Mouse (Mus musculus): ENCODE data around the gene Galntl6. TPM values are rescaled to one million over a fixed set of nuclear protein-coding genes. Genes with fewer than 3 reads are reported as not detected.
A peak's percentile ranks its signal among the peaks of the same experiment; 100 is the strongest.

Galntl6 gene
- polyA plus RNA-seq, 1 experiment from 2014 or later: 0.22 TPM

DNA sequence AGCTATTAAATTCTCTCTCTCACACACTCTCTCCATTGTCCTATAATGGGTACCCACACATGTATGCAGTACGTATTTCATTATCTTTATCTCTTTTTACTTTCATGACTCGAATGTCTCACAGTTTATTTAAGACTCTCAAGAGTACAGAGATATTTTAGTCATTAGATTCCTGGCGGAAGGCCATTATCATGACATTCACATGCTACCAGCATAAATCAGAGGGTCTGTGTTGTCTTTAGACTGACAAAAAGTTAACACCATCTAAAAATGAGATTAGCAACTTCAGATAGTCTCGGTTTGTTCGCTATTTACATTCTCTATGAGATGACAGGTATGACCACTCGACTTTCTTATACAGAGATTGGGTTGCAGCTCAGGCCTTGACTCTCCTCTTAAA lies 985.4 kb downstream of the Galntl6 start:
- Histone ChIP-seq H3K4me1 (peaks cover 12% of the 10 kb centered on the region), H3K9me3 (no peaks in the 10 kb centered on the region), H3K27me3 (replicated peaks; ENCODE audit: low read depth, poor library complexity, severe bottlenecking) (no peaks in the 10 kb centered on the region), H3K4me3 (no peak overlapping the region), H3K27ac (replicated peaks) (no peak overlapping the region), H3K36me3 (replicated peaks) (no peaks in the 10 kb centered on the region)
- DNase-seq (ENCODE audit: low spot score): no peak
- WGBS: 88% methylated on average over 6 of the region's 6 CpGs

DNA sequence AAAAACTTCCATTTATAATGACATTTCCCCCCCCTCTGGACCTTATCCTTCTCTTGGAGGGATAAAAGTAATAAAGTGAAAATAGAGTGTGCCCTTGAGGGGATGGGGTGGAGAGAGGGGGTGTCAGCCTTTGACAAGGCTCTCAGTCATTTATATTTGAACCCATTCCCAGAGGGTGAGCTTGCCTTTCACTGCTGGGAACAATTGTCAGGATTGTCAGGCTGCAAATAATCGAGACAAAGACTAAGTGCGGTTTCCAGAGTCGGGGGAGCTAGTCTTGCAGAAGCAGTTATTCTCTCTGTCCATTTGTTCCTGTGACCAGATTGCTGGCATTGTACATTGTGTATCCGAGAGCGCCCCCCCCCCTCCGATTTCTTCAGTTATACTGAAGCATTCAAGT lies 988.9 kb downstream of the Galntl6 start:
- H3K4me1 ChIP-seq: peaks cover 17% of the 10 kb centered on the region
- no peak overlapping the region for H3K27ac ChIP-seq (replicated peaks)
- WGBS: 46% methylated on average over 6 of the region's 6 CpGs
- no peak for DNase-seq (ENCODE audit: low spot score)
- no peaks in the 10 kb centered on the region for H3K27me3 ChIP-seq (replicated peaks; ENCODE audit: low read depth, poor library complexity, severe bottlenecking)
- no peak overlapping the region for H3K4me3 ChIP-seq
- no peaks in the 10 kb centered on the region for H3K36me3 ChIP-seq (replicated peaks)
- no peaks in the 10 kb centered on the region for H3K9me3 ChIP-seq

DNA sequence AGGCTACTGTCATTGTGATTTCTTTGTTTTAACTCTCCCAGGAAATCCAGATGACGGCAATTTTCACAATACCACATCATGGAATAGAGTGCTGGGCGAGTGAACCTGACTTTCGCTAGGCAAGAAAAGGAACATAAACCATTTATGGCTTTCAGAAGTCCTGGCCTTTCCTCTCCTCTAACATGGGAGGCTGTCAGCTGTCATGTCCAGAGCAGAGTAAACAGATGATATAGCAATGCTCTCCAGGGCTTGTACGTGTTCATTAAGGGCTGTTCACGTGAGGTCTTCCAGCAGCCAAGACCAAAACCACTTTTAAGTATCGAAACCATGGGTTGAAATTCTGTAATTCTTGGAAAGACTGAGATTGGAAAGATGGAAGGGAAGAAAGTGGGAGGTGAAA lies 989.3 kb downstream of the Galntl6 start:
- no peaks in the 10 kb centered on the region for H3K9me3 ChIP-seq
- DNase-seq (ENCODE audit: low spot score): no peak
- H3K4me1 ChIP-seq: peaks cover 17% of the 10 kb centered on the region
- no peaks in the 10 kb centered on the region for H3K27me3 ChIP-seq (replicated peaks; ENCODE audit: low read depth, poor library complexity, severe bottlenecking)
- no peak overlapping the region for H3K4me3 ChIP-seq
- WGBS: 67% methylated on average over 6 of the region's 6 CpGs
- H3K36me3 ChIP-seq (replicated peaks): no peaks in the 10 kb centered on the region
- H3K27ac ChIP-seq (replicated peaks): no peak overlapping the region

DNA sequence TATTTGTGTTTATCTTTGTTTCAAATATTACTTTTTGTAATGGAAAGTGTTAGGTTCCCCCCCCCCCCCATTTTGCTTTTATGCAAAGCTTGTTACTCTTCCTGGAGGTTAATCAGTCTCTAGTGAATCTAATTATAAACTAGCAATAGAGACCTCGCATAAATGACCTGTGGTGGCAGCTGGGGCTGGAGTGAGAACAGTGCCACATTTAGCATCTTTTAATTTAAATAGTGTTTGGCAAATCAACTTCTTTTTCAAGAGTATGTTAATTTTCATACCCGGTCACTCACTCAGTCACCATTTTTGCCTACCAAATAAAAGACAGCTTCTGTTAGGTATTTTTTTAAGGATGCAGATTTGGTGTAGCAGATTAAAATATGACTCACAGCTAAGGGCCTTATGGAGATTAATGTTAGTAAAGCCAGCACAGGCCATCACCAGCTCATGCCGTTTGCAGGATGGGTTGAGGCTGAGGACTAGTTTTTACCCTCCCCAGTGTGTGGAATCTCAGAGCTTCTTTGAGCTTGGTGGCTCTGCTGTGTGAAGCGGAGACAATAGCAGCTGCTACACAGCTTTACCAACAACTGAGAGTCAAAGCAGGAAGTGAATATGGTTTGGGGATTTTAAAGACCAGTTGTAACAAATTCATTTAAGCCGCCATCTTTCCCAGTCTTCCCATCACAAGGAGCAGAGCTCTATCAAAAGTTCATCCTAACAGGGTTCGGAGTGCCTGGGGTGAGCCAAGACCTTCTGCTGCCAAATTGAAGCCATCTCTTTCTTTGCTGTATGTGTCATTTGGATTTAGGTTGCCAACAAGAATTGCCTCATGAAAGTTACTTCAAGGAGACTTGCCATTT lies 990.0 kb downstream of the Galntl6 start:
- no peaks in the 10 kb centered on the region for H3K9me3 ChIP-seq
- no peak for DNase-seq (ENCODE audit: low spot score)
- no peaks in the 10 kb centered on the region for H3K27me3 ChIP-seq (replicated peaks; ENCODE audit: low read depth, poor library complexity, severe bottlenecking)
- no peaks in the 10 kb centered on the region for H3K36me3 ChIP-seq (replicated peaks)
- H3K4me3 ChIP-seq: no peak overlapping the region
- H3K4me1 ChIP-seq: peaks cover 17% of the 10 kb centered on the region
- WGBS: 77% methylated on average over 6 of the region's 6 CpGs
- H3K27ac ChIP-seq (replicated peaks): no peak overlapping the region

DNA sequence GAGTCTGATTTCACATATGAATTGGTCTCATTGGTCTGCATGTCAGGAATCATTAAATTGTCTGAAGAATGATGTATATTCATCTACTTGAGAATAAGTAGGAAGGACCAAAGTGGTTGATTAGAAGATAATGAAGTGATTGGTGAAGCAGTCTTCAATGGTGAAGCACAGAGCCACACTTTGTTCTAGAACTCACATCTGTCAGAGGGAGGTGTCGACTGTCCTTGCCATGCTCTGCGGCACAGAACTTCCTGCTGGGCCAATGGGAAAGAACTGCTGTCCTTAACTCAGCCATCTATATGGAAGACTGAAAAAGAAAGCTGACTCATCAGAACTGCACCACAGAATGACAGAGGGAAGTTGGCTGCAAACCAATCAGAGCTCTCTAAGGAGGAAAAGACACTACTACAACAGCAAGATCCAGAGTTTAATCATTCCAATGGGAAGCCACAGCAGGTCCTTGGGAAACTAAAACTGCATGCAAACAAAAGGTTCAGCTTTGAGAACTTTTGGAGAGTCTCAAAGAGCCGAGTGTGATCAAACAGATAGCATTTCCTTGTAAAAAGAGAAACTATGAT lies 992.0 kb downstream of the Galntl6 start:
- no peaks in the 10 kb centered on the region for H3K27me3 ChIP-seq (replicated peaks; ENCODE audit: low read depth, poor library complexity, severe bottlenecking)
- 78% methylated on average over 3 of the region's 3 CpGs for WGBS
- no peak for DNase-seq (ENCODE audit: low spot score)

DNA sequence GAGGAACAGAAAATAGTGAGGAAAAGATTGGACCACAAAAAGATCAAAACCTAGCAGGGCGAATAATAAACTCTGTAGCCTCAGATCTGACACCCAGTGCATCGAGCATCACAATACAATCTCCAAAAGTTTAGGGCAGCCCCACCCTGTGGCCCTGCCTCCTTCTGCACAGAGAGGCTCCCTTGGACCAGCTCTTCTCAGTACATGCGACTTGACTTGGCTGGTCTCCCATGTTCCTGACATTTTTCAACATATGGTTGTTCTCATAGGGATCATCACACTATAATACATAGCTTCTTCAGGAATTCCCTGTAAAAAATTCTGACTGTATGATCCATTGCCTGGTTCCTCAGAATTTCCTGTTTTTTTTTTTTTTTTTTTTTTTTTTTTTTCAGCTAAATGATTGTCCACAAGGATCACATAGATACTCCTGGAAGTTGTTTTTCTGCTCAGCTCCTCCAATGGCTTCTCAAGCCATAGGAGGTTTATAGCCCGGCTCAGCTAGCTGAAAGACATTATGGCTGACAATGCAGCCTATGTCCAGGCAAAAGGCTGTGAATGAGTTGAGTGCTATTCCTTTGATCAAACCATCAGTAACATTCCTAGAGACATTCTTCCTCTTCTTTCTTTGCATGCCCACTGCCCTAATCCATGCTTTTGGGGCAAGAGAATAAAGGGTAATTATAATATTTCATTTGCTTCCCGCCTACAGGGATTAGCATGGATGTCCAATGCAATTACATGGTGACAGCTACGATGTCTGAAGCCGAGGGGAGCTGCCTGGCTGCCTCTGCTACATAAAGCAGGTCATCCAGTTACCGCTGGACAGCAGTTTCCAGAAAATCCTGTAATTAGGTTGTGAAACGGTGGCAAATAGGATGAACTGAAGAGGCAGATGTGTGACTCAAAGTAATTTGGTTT lies 993.5 kb downstream of the Galntl6 start:
- Histone ChIP-seq H3K27me3 (replicated peaks; ENCODE audit: low read depth, poor library complexity, severe bottlenecking) (no peaks in the 10 kb centered on the region), H3K4me3 (no peak overlapping the region), H3K4me1 (peaks cover 17% of the 10 kb centered on the region), H3K36me3 (replicated peaks) (no peaks in the 10 kb centered on the region), H3K9me3 (no peaks in the 10 kb centered on the region), H3K27ac (replicated peaks) (no peak overlapping the region)
- peak; percentile 19 for DNase-seq (ENCODE audit: low spot score)
- 49% methylated on average over 9 of the region's 9 CpGs for WGBS

More for the DNA sequence above, 992.0 kb downstream of the Galntl6 start:
- H3K36me3 ChIP-seq (replicated peaks): no peaks in the 10 kb centered on the region
- no peak overlapping the region for H3K27ac ChIP-seq (replicated peaks)
- peaks cover 17% of the 10 kb centered on the region for H3K4me1 ChIP-seq
- H3K9me3 ChIP-seq: no peaks in the 10 kb centered on the region
- no peak overlapping the region for H3K4me3 ChIP-seq

DNA sequence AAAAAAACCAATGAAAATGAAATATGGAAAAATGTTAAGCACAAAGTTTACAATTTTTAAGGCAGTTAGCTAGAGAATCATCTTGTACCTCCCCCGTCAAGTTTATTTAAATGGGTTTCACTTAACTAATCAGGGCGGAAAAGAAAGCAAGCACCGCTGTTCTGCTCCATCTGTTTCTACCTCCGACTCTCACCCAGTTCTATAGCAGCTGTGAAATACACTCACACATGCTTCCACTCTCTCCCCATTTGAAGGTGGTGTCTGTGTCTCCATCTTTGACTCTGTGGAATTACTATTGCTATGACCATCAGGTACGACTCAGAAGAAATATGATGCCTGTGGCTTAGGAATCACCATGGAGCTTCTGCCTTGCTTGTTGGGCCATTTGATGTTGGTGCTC lies 1019.1 kb downstream of the Galntl6 start:
- 88% methylated on average over 5 of the region's 5 CpGs for WGBS
- Histone ChIP-seq H3K4me1 (peaks cover 5% of the 10 kb centered on the region), H3K27ac (replicated peaks) (no peak overlapping the region), H3K36me3 (replicated peaks) (no peaks in the 10 kb centered on the region), H3K4me3 (no peak overlapping the region), H3K27me3 (replicated peaks; ENCODE audit: low read depth, poor library complexity, severe bottlenecking) (no peaks in the 10 kb centered on the region), H3K9me3 (no peaks in the 10 kb centered on the region)
- no peak for DNase-seq (ENCODE audit: low spot score)

DNA sequence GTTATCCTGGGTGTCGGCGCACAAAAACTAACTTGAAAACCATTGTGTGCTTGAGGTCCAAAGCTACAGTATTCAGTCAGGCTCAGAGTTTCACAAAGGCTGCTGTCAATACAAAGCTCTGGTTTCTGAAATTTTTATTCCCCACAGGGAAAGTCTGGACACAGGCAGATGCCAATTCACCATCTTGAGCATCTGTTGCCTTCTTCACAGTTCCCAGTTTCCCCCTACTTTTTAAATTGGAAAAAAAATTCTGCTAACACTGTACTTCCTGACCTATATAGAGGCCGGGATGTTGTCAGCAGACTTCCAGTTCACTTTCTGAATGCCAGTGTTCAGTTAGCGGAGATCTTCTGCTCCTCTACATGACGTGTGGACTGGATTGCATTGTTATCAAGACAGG lies 1020.3 kb downstream of the Galntl6 start:
- no peak overlapping the region for H3K4me3 ChIP-seq
- no peak overlapping the region for H3K27ac ChIP-seq (replicated peaks)
- WGBS: 81% methylated on average over 5 of the region's 5 CpGs
- H3K4me1 ChIP-seq: peaks cover 5% of the 10 kb centered on the region
- no peaks in the 10 kb centered on the region for H3K36me3 ChIP-seq (replicated peaks)
- H3K27me3 ChIP-seq (replicated peaks; ENCODE audit: low read depth, poor library complexity, severe bottlenecking): no peaks in the 10 kb centered on the region
- no peak for DNase-seq (ENCODE audit: low spot score)
- H3K9me3 ChIP-seq: no peaks in the 10 kb centered on the region

DNA sequence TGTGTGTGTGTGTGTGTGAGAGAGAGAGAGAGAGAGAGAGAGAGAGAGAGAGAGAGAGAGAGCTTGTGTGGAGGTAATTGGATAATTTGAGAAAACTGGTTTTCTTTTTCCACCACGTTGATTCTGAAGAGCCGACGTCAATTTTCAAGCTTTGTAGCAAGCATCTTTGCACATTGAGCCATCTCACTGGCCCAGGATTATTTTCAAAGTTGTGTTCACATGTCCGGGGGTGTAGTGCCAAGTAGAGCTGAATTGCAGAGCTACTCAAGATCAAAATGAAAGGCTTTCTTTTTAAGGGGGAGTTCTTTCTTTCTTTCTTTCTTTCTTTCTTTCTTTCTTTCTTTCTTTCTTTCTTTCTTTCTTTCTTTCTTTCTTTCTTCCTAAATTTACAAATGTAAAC lies 1022.3 kb downstream of the Galntl6 start:
- Histone ChIP-seq H3K4me1 (peaks cover 5% of the 10 kb centered on the region), H3K27me3 (replicated peaks; ENCODE audit: low read depth, poor library complexity, severe bottlenecking) (no peaks in the 10 kb centered on the region), H3K4me3 (no peak overlapping the region), H3K27ac (replicated peaks) (no peak overlapping the region), H3K9me3 (no peaks in the 10 kb centered on the region), H3K36me3 (replicated peaks) (no peaks in the 10 kb centered on the region)
- WGBS: 66% methylated on average over 4 of the region's 4 CpGs
- DNase-seq (ENCODE audit: low spot score): no peak

DNA sequence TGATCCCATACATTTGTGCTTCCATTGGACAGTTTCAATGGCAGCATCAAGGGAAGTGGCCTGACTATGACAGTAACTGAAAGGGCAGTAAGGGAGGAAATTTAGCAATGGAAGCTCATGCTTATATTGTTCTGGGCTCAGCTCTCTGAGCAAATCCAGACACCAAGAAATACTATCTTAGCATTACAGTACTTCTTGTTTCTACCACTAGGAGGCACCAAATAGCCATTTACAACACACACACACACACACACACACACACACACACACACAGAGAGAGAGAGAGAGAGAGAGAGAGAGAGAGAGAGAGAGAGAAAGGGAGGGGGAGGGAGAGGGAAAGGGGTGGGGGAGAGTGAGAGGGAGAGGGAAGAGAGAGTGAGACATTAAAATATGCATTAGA lies 1023.6 kb downstream of the Galntl6 start:
- no peak overlapping the region for H3K4me3 ChIP-seq
- no peaks in the 10 kb centered on the region for H3K36me3 ChIP-seq (replicated peaks)
- no peak overlapping the region for H3K27ac ChIP-seq (replicated peaks)
- H3K27me3 ChIP-seq (replicated peaks; ENCODE audit: low read depth, poor library complexity, severe bottlenecking): no peaks in the 10 kb centered on the region
- no peaks in the 10 kb centered on the region for H3K9me3 ChIP-seq
- no peak for DNase-seq (ENCODE audit: low spot score)
- H3K4me1 ChIP-seq: peaks cover 5% of the 10 kb centered on the region

DNA sequence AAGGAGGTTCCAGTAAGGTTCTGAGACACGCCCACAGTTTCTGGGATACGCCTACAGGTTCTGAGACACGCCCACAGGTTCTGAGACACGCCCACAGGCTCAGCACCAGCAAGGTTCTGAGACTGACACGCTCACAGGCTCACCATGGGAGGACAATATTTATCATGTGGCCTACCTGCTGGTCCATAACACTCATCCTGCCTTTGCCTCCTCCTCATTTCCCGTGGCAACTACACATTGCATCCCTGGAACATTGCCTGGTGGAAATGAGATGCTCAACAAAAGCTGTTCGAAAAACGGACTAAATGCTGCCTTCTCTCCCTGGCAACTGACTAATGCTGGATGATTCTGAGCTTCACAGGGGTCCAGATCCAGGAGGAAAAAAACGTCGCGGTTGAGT lies 1033.0 kb downstream of the Galntl6 start:
- WGBS: 64% methylated on average over 11 of the region's 11 CpGs

DNA sequence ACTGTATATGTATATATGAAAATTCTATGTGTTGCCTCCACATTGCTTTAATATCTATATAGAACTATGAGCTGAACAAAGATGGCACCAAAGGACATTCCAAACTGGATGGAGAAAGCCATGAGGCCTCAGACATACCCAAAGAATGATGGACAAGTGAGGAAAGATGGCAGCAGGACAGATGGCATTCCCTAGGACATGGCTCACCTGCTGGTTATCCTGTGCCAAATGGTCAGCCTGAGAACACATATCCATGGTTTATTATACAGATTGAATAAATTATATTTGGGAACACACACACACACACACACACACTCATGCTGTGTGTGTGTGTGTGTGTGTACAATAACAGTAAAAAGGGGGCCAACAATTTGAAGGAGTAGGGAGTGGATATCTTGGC lies 1063.4 kb downstream of the Galntl6 start:
- Histone ChIP-seq H3K4me3 (no peak overlapping the region), H3K4me1 (no peaks in the 10 kb centered on the region), H3K27me3 (replicated peaks; ENCODE audit: low read depth, poor library complexity, severe bottlenecking) (no peaks in the 10 kb centered on the region), H3K36me3 (replicated peaks) (no peaks in the 10 kb centered on the region), H3K9me3 (no peaks in the 10 kb centered on the region), H3K27ac (replicated peaks) (no peak overlapping the region)
- no peak for DNase-seq (ENCODE audit: low spot score)

More for the DNA sequence above, 1033.0 kb downstream of the Galntl6 start:
- no peak overlapping the region for H3K27ac ChIP-seq (replicated peaks)
- no peak for DNase-seq (ENCODE audit: low spot score)
- H3K4me1 ChIP-seq: no peaks in the 10 kb centered on the region
- no peaks in the 10 kb centered on the region for H3K27me3 ChIP-seq (replicated peaks; ENCODE audit: low read depth, poor library complexity, severe bottlenecking)
- no peaks in the 10 kb centered on the region for H3K36me3 ChIP-seq (replicated peaks)
- no peak overlapping the region for H3K4me3 ChIP-seq
- H3K9me3 ChIP-seq: no peaks in the 10 kb centered on the region
